Mouse (Mus musculus) cerebellum, adult (tissue): ENCODE data around the gene Zdhhc20.
"Not testable (repeated sequence)": the region's sequence is repeated elsewhere in the genome, so short reads cannot be mapped to it uniquely, and the experiment has no call there.

Experiments
- ATAC-seq: cut with Nextera tagmentation; 2 replicates; pipeline ENCODE4 v1.9.2; 2017; ENCODE audit warnings: mild to moderate bottlenecking, moderate library complexity, mixed read lengths; ENCODE audit not compliant: insufficient number of reproducible peaks, low FRiP score, low TSS enrichment

Zdhhc20 gene

GRCm38 (mm10) chr14:57894346-57894745, 4.3 kb upstream of the Zdhhc20 start:
- ATAC-seq: no peak

- no peak for ATAC-seq
These were observed 2.9 kb upstream of the Zdhhc20 start for GRCm38 (mm10) chr14:57892961-57893360.

DNA sequence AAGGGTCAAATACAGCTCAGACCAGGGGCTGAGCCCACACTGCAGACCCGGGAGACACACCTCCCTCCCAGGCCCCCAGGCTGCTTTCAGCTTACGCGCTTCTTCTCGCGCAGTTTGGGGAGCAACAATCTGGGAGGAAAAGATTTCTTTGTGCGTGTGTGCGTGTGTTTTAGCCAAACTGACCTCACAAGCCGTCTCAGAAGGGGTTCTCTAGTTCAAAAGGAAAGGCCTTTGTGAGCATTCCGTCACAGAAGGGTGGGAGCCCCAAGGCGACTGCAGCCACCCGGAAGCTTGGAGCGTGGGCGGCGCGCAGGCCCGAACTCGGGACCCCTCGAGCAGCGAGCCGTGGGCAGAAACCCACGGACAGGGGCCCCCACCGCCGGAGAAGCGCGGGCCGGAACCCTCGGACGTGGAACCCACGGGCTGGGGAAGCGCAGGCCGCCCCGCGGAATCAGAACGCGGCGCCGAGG, 500 bp downstream of the Zdhhc20 start:
- peak; percentile 18; the same call in 1 of the 2 replicates for ATAC-seq

- ATAC-seq: no peak
These were observed 2.9 kb downstream of the Zdhhc20 start for GRCm38 (mm10) chr14:57887171-57887570.

GRCm38 (mm10) chr14:57886032-57886431, 4.0 kb downstream of the Zdhhc20 start:
- ATAC-seq: no peak

GRCm38 (mm10) chr14:57883341-57883740, 6.7 kb downstream of the Zdhhc20 start:
- no peak for ATAC-seq

DNA sequence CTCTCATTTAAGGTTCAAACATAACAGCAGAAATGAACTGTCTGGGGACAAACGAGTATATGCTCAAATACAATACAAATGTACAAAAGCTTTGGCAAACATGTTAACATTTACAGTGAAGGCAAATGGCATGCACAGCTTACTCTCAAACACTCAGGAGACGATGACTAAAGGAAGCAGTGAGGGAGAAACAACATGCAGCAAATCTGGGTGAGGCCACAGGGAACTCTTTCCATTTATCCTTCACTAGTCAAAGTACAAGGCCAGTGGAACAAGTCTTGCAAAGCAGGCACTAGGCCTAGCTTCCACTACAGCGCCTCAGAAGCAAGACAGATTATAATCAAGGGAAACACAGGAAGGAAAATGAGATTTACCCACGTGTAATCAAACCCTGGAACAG, 7.4 kb downstream of the Zdhhc20 start:
- no peak for ATAC-seq

- ATAC-seq: peak; percentile 56; the same call in 1 of the 2 replicates
These were observed 8.3 kb downstream of the Zdhhc20 start for GRCm38 (mm10) chr14:57881793-57882192.

DNA sequence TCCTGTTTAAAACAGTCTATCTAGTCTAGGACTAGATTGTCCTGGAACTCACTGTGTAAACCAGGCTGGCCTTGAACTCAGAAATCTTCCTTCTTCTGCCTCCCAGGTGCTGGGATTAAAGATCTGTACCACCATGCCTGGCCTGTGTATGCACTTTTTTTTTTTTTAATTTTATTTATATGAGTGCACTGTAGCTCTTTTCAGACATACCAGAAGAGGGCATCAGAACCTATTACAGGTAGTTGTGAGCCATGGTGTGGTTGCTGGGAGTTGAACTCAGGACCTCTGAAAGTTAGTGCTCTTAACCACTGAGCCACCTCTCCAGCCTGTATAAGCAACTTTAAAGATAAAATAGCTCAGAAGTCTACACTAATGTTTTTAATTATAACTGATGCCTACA, 9.0 kb downstream of the Zdhhc20 start:
- ATAC-seq: no peak

DNA sequence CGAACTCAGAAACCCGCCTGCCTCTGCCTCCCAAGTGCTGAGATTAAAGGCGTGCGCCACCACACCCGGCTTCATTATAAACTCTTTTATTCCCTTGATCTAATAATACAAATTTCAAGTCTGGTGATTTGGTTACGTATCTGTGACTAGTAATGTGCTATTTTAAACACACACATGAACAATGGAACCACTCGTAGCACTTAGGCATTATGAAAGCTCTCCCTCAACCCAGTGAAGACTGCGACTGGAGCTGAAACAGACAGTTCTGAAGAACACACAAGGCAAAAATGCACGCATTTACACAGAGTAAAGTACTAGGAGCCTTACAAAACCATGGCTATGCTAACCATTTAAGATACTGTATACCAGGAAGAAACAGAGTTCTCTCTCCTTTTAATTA, 12.2 kb downstream of the Zdhhc20 start:
- no peak for ATAC-seq

DNA sequence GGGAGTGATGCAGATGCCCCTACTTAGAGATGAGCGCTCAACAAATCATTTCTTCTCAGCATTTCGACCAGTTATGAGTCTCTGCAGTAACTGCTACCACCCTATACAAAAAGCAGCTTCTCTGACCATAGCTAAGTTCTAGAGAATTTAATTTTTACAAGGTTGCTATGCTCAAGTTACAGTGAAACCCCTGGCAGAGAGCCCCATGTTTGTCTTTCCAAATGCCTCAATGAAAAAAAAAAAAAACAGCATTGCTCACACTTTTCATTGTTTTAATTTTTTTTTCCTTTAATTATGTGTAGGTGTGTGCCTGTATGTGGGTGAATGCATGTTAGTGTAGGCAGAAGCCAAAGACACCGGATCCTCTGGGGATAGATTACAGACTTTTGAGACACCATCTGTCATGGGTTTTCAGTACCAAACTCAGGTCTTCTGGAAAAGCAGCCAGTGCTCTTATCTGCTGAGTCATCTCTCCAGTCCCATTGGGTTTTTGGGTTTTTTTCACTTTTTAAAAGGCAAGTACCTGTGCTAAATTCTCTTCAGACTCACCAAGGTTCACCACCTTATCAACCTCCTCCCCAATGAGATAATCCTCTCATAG, 23.3 kb downstream of the Zdhhc20 start:
- ATAC-seq: 0 out of 2 replicates have a peak, but pooled peaks have one; percentile 58

- ATAC-seq: no peak
These were observed 24.8 kb downstream of the Zdhhc20 start for GRCm38 (mm10) chr14:57865256-57865655.

GRCm38 (mm10) chr14:57863129-57863528, 26.9 kb downstream of the Zdhhc20 start:
- ATAC-seq: no peak

DNA sequence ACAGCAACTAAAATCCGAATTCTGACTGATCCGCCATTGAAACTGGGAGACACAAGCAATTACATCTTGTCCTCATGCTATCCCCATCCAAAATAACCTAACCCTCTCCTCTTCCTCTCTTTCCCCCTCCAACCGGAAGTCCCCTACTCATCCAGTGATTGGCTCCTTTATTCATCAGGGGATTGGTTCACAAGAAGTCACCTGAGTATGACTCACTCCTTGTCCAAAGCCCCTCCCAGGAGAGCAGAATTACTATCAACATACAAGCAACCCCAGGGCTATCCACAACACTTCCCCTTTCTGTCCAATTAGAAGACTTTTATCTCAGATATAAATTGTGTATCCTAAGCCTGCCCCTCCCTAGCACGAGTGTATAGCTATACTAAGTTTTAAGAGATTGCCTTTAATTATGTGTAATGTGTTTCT, 28.1 kb downstream of the Zdhhc20 start:
- ATAC-seq: no peak

GRCm38 (mm10) chr14:57859520-57859919, 30.6 kb downstream of the Zdhhc20 start:
- ATAC-seq: no peak

GRCm38 (mm10) chr14:57858601-57859000, 31.5 kb downstream of the Zdhhc20 start:
- no peak for ATAC-seq

DNA sequence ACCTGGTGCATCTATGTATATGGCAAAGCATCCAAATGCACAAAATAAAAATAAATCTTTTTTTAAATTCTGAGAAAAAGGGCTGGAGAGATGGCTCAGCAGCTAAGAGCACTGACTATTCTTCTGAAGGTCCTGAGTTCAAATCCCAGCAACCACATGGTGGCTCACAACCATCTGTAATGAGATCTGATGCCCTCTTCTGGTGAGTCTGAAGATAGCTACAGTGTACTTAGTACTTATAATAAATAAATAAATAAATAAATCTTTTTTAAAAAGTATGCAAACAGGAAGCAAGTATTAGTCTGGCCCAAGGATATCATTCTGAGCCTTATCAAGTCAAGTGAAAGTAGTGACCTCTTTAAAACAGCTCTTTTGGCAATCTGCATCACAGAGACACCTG, 34.0 kb downstream of the Zdhhc20 start:
- not testable (repeated sequence) for ATAC-seq

DNA sequence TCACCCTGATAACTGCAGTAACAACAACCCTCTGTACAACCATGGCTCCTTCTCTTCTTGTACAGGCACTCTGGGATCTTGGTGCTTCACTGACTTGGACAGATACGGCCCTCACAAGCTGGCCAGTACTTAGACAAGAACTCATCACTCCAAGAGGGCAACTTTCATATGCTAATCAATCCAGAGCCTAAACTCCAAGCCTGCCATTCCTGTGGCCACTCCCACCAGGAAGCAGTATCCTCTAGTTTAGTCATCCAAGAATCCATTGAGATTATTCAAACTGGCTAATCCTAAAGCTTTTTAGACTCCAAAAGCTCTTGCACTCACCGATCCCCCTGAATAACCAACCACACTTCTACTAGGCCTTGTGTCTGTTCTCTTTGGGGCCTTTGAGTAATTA, 37.1 kb downstream of the Zdhhc20 start:
- ATAC-seq: no peak

GRCm38 (mm10) chr14:57850330-57850729, 39.7 kb downstream of the Zdhhc20 start:
- no peak for ATAC-seq

DNA sequence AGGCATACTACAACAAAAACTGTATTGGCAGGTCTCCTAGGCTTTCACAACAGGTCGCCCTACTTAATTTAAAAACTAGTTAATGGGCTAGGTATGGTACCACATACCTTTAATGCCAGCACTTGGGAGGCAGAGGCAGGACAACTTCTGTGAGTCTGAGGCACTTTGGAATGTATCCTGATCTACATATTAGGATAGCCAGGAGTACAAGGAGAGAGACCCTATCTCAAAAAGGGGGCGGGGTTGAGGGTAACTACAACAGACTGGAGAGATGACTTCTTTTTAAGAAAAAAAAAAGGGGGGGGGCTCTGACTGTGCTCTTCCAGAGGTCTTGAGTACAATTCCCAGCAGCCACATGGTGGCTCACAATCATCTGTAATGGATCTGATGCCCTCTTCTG, 41.4 kb downstream of the Zdhhc20 start:
- ATAC-seq: no peak

GRCm38 (mm10) chr14:57848061-57848460, 42.0 kb downstream of the Zdhhc20 start:
- not testable (repeated sequence) for ATAC-seq

DNA sequence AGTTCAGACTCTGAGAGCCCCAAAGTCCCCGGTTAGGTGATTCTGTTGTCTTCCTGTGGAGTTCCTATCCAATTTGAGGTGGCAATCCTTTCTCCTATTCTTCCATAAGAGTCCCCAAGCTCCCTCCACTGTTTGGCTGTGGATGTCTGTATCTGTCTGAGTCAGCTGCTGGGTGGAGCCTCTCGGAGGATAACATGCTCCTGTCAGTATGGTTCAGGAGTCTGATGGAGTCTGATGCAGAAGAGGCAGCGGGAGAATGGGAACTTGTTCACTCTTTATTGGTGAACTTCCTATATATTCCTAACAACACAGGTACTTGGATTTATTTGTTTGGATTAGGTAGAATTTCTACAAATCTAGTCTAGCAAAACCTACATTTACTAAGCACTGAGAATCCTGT, 45.5 kb downstream of the Zdhhc20 start:
- ATAC-seq: no peak
